8 mouse cellular contexts compared by ENCODE assay signal in the genomic region with DNA sequence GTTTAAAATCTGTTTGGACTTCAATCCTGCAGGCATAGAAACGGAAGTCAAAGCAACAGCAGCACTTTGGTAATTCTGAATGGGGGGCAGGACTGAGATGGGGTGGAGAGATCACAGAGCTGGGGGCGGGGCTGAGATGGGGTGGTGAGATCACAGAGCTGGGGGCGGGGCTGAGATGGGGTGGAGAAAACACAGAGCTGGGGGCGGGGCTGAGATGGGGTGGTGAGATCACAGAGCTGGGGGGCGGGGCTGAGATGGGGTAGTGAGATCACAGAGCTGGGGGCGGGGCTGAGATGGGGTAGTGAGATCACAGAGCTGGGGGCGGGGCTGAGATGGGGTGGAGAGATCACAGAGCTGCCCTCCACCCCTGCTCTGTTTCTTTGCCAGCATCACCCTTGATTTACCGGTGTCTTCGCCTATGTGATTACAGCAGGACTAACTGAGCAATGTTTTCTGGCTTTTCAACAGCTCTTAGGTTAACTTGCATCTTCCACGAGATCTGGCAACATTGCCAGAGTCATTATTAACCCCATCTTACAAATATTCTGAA. TPM values are rescaled to one million over a fixed set of nuclear protein-coding genes. Genes with fewer than 3 reads are reported as not detected.
A peak's percentile ranks its signal among the peaks of the same experiment; 100 is the strongest.
DNase-seq lines count a peak whose midpoint lies in the region; ATAC-seq lines count a peak whose summit lies in the region.

No protein-coding gene starts in this region.

- peaks cover 18% of the 10 kb centered on the region for H3K4me1 ChIP-seq in midbrain, embryonic 10.5 days
- H3K4me1 ChIP-seq in midbrain, embryonic 14.5 days (ENCODE audit: control insufficient read depth, insufficient read depth, low read length): 0 out of 2 replicates have a peak, but pooled peaks cover 4% of the 10 kb centered on the region
- H3K4me1 ChIP-seq in limb, embryonic 10.5 days: peaks cover 31% of the 10 kb centered on the region
- H3K4me1 ChIP-seq in forebrain, embryonic 15.5 days: peaks cover 24% of the 10 kb centered on the region

- no peak overlapping the region for H3K9ac ChIP-seq in midbrain, embryonic 14.5 days (replicated peaks; ENCODE audit: low read length)
- H3K9ac ChIP-seq in forebrain, embryonic 15.5 days (replicated peaks): no peak overlapping the region

- peaks cover 8% of the 10 kb centered on the region; the same call in 1 of the 2 replicates for H3K27me3 ChIP-seq in midbrain, embryonic 10.5 days (ENCODE audit: low read depth, poor library complexity, severe bottlenecking)
- H3K27me3 ChIP-seq in midbrain, embryonic 14.5 days (ENCODE audit: control insufficient read depth, insufficient read depth, low read length): no peaks in the 10 kb centered on the region
- peaks cover 5% of the 10 kb centered on the region; the same call in 1 of the 2 replicates for H3K27me3 ChIP-seq in limb, embryonic 10.5 days (ENCODE audit: low read depth, poor library complexity, severe bottlenecking)
- H3K27me3 ChIP-seq in forebrain, embryonic 15.5 days: no peaks in the 10 kb centered on the region

- H3K27ac ChIP-seq in midbrain, embryonic 10.5 days (replicated peaks): peak overlapping the region; percentile 23
- H3K27ac ChIP-seq in midbrain, embryonic 14.5 days (replicated peaks; ENCODE audit: low read depth, low read length): no peak overlapping the region
- no peak overlapping the region for H3K27ac ChIP-seq in limb, embryonic 10.5 days
- H3K27ac ChIP-seq in forebrain, embryonic 15.5 days (replicated peaks): no peak overlapping the region

- no peaks in the 10 kb centered on the region for H3K9me3 ChIP-seq in midbrain, embryonic 10.5 days (replicated peaks)
- no peaks in the 10 kb centered on the region for H3K9me3 ChIP-seq in midbrain, embryonic 14.5 days (ENCODE audit: control insufficient read depth, low read length)
- H3K9me3 ChIP-seq in limb, embryonic 10.5 days (replicated peaks): no peaks in the 10 kb centered on the region
- H3K9me3 ChIP-seq in forebrain, embryonic 15.5 days: no peaks in the 10 kb centered on the region

- WGBS in midbrain, embryonic 10.5 days: 9% methylated on average over 10 of the region's 10 CpGs
- 14% methylated on average over 10 of the region's 10 CpGs for WGBS in midbrain, embryonic 14.5 days
- 7% methylated on average over 9 of the region's 10 CpGs for WGBS in limb, embryonic 10.5 days
- WGBS in forebrain, embryonic 15.5 days: 13% methylated on average over 10 of the region's 10 CpGs

- no peaks in the 10 kb centered on the region for H3K36me3 ChIP-seq in midbrain, embryonic 10.5 days
- no peaks in the 10 kb centered on the region for H3K36me3 ChIP-seq in midbrain, embryonic 14.5 days (ENCODE audit: control insufficient read depth, insufficient read depth, low read length)
- H3K36me3 ChIP-seq in limb, embryonic 10.5 days: no peaks in the 10 kb centered on the region
- H3K36me3 ChIP-seq in forebrain, embryonic 15.5 days: no peaks in the 10 kb centered on the region

- ATAC-seq in midbrain, embryonic 14.5 days (ENCODE audit: low FRiP score, low TSS enrichment): no peak
- no peak for ATAC-seq in forebrain, embryonic 15.5 days (replicated peaks)

- H3K4me3 ChIP-seq in midbrain, embryonic 10.5 days: no peak overlapping the region; the same call in 1 of the 2 replicates
- no peak overlapping the region for H3K4me3 ChIP-seq in midbrain, embryonic 14.5 days (replicated peaks; ENCODE audit: low read depth, low read length)
- peak overlapping the region; percentile 10; the same call in 1 of the 2 replicates for H3K4me3 ChIP-seq in limb, embryonic 10.5 days
- no peak overlapping the region for H3K4me3 ChIP-seq in forebrain, embryonic 15.5 days

- H3K4me2 ChIP-seq in midbrain, embryonic 14.5 days (ENCODE audit: low read length): no peak overlapping the region
- H3K4me2 ChIP-seq in forebrain, embryonic 15.5 days (replicated peaks): no peak overlapping the region

- DNase-seq in midbrain, embryonic 10.5 days (ENCODE audit: low spot score): peak; percentile 74
- no peak for DNase-seq in midbrain, embryonic 14.5 days
- peak; percentile 67 for DNase-seq in embryo, embryonic 9.5 days (ENCODE audit: extremely low spot score)
- peak; percentile 77 for DNase-seq in limb, embryonic 10.5 days (ENCODE audit: low spot score)
- peak; percentile 52 for DNase-seq in neural tube, embryonic 10.5 days (ENCODE audit: extremely low spot score, low spot score)
- no peak for DNase-seq in frontal cortex, adult 2 months (ENCODE audit: extremely low spot score in 1 of 2, low spot score in 1 of 2)
- DNase-seq in urinary bladder, postnatal 4 days (ENCODE audit: low spot score in 2 of 2): no peak

RNA-seq across cellular contexts. Expression of gene Kcnmb1, which starts 30.9 kb away (rescaled TPM):
- polyA plus RNA-seq in midbrain, embryonic 10.5 days (2016; fragmentation: Nextera tagmentation; extraction: Ambion mirVana): 0.19 and 0.25 TPM in 2 replicates
- polyA plus RNA-seq in midbrain, embryonic 14.5 days (2014; fragmentation: Nextera tagmentation; extraction: Ambion mirVana): 0.18 and 0.39 TPM in 2 replicates
- 0.10 TPM in 2 replicates for polyA plus RNA-seq in limb, embryonic 10.5 days (2016; fragmentation: Nextera tagmentation; extraction: Ambion mirVana)
- 0.29 and 0.58 TPM in 2 replicates for polyA plus RNA-seq in frontal cortex, adult 2 months (2012; rRNA removed)
- 0.11 and 0.15 TPM in 2 replicates for polyA plus RNA-seq in forebrain, embryonic 15.5 days (2015; fragmentation: Nextera tagmentation; extraction: Ambion mirVana)

Comparison
In these comparisons a context has a peak if more than half of its experiments do, and no peak if none do; other contexts are left out.
1. DNase-seq: peak in midbrain, embryonic 10.5 days (single experiment), embryo, embryonic 9.5 days (single experiment), limb, embryonic 10.5 days (single experiment) and neural tube, embryonic 10.5 days (single experiment); none in midbrain, embryonic 14.5 days (single experiment), frontal cortex, adult 2 months (0 of 2) and urinary bladder, postnatal 4 days (0 of 2).